Mouse (Mus musculus) midbrain, embryonic 12.5 days (tissue): Measurements from ENCODE around the gene Nfkbid. TPM values are rescaled to one million over a fixed set of nuclear protein-coding genes. Genes with fewer than 3 reads are reported as not detected.

Experiments
- ATAC-seq: fragments of 200-750 bp; cut with Nextera tagmentation; 2 replicates; pipeline ENCODE4 v1.8.0; 2017; ENCODE audit warnings: low read depth, moderate TSS enrichment, moderate library complexity; ENCODE audit not compliant: low FRiP score
- H3K27ac ChIP-seq: fragments of 300-500 bp; sonication (generic); replicated peaks from 2 replicates; pipeline ENCODE4 v1.5.1; 2016; ENCODE audit warnings: mild to moderate bottlenecking
- H3K27me3 ChIP-seq: fragments of 300-500 bp; sonication (generic); 2 replicates; pipeline ENCODE4 v1.6.1; 2016; ENCODE audit warnings: mild to moderate bottlenecking
- H3K36me3 ChIP-seq: fragments of 300-500 bp; sonication (generic); 2 replicates; pipeline ENCODE4 v1.6.1; 2016
- H3K4me1 ChIP-seq: fragments of 300-500 bp; sonication (generic); 2 replicates; pipeline ENCODE4 v1.6.1; 2016
- H3K4me2 ChIP-seq: fragments of 300-500 bp; sonication (generic); replicated peaks from 2 replicates; pipeline ENCODE4 v1.6.1; 2016; ENCODE audit warnings: mild to moderate bottlenecking, moderate library complexity
- H3K4me3 ChIP-seq: fragments of 300-500 bp; sonication (generic); 2 replicates; pipeline ENCODE4 v1.5.1; 2016; ENCODE audit warnings: mild to moderate bottlenecking
- H3K9ac ChIP-seq: fragments of 300-500 bp; sonication (generic); replicated peaks from 2 replicates; pipeline ENCODE4 v1.6.1; 2016; ENCODE audit warnings: mild to moderate bottlenecking, moderate library complexity
- H3K9me3 ChIP-seq: fragments of 300-500 bp; sonication (generic); 2 replicates; pipeline ENCODE4 v1.6.1; 2016; ENCODE audit warnings: mild to moderate bottlenecking
- WGBS: fragments of 180-500 bp; shearing (Covaris S2); methylation state at CpG from one replicate; pipeline ENCODE4 v1.1.7; 2016; 5-methylcytosine and 5-hydroxymethylcytosine counted together
- polyA plus RNA-seq: library from polyadenylated mRNA; unstranded; fragments of >200 nt; fragmentation: Nextera tagmentation; extraction: Ambion mirVana; gene quantifications from 2 replicates; pipeline ENCODE4 v1.2.1, GENCODE M21; 2016

Nfkbid gene
- 1.4 TPM in 2 replicates for polyA plus RNA-seq

GRCm38 (mm10) chr7:30421175-30421889, at the start of gene Nfkbid:
Gene Nfkbid (plus strand): TSS chr7:30421732.
- 0 out of 2 replicates have a peak within 1 kb of the TSS, but pooled peaks have one; percentile 6 for H3K27ac ChIP-seq
- 11% methylated on average over 31 of the region's 31 CpGs for WGBS

GRCm38 (mm10) chr7:30373501-30373962, 48.0 kb upstream of the Nfkbid start:
- Histone ChIP-seq H3K9ac (peak overlapping the region; percentile 51; the same call in 1 of the 2 replicates), H3K4me1 (no peaks in the 10 kb centered on the region), H3K4me3 (peak overlapping the region; percentile 47), H3K27ac (peak overlapping the region; percentile 60; the same call in 1 of the 2 replicates), H3K4me2 (peak overlapping the region; percentile 63), H3K9me3 (no peaks in the 10 kb centered on the region), H3K36me3 (no peaks in the 10 kb centered on the region), H3K27me3 (no peaks in the 10 kb centered on the region)
- ATAC-seq = peak; percentile 99
- WGBS = under 1% methylated on average over 21 of the region's 21 CpGs

More at GRCm38 (mm10) chr7:30421175-30421889, at the start of gene Nfkbid:
- peak; percentile 51; the same call in 1 of the 2 replicates for ATAC-seq
- Histone ChIP-seq H3K9me3 (peaks cover 4% of the 10 kb centered on the region; the same call in 1 of the 2 replicates), H3K36me3 (0 out of 2 replicates have a peak, but pooled peaks cover 5% of the 10 kb centered on the region), H3K4me3 (peak within 1 kb of the TSS; percentile 63), H3K27me3 (peaks cover 37% of the 10 kb centered on the region), H3K4me2 (peak within 1 kb of the TSS; percentile 96), H3K4me1 (peaks cover 16% of the 10 kb centered on the region), H3K9ac (peak within 1 kb of the TSS; percentile 61)

- Histone ChIP-seq H3K9me3 (no peaks in the 10 kb centered on the region), H3K4me3 (no peak overlapping the region), H3K4me1 (no peaks in the 10 kb centered on the region), H3K9ac (no peak overlapping the region), H3K27me3 (no peaks in the 10 kb centered on the region), H3K36me3 (no peaks in the 10 kb centered on the region), H3K27ac (no peak overlapping the region), H3K4me2 (no peak overlapping the region)
- ATAC-seq = no peak
- WGBS = 63% methylated on average over 5 of the region's 5 CpGs
Observed at GRCm38 (mm10) chr7:30380061-30380460, 41.5 kb upstream of the Nfkbid start.

- WGBS = 84% methylated on average over 9 of the region's 9 CpGs
- H3K27me3 ChIP-seq = no peaks in the 10 kb centered on the region
- no peak for ATAC-seq
Observed at GRCm38 (mm10) chr7:30384106-30384505, 37.4 kb upstream of the Nfkbid start.

GRCm38 (mm10) chr7:30392746-30393520, 28.6 kb upstream of the Nfkbid start:
- no peaks in the 10 kb centered on the region for H3K9me3 ChIP-seq
- 71% methylated on average over 4 of the region's 4 CpGs for WGBS
- H3K4me2 ChIP-seq = no peak overlapping the region
- no peak overlapping the region for H3K9ac ChIP-seq
- H3K27me3 ChIP-seq = no peaks in the 10 kb centered on the region
- no peaks in the 10 kb centered on the region for H3K4me1 ChIP-seq
- no peak overlapping the region for H3K4me3 ChIP-seq
- no peaks in the 10 kb centered on the region for H3K36me3 ChIP-seq
- ATAC-seq = no peak
- H3K27ac ChIP-seq = no peak overlapping the region

More at GRCm38 (mm10) chr7:30384106-30384505, 37.4 kb upstream of the Nfkbid start:
- Histone ChIP-seq H3K9me3 (no peaks in the 10 kb centered on the region), H3K36me3 (no peaks in the 10 kb centered on the region), H3K4me2 (no peak overlapping the region), H3K4me3 (no peak overlapping the region), H3K27ac (no peak overlapping the region), H3K4me1 (no peaks in the 10 kb centered on the region), H3K9ac (no peak overlapping the region)

GRCm38 (mm10) chr7:30393631-30394030, 27.9 kb upstream of the Nfkbid start:
- Histone ChIP-seq H3K4me1 (no peaks in the 10 kb centered on the region), H3K4me3 (no peak overlapping the region), H3K9ac (no peak overlapping the region), H3K36me3 (no peaks in the 10 kb centered on the region), H3K9me3 (no peaks in the 10 kb centered on the region), H3K4me2 (no peak overlapping the region), H3K27me3 (no peaks in the 10 kb centered on the region), H3K27ac (no peak overlapping the region)
- no peak for ATAC-seq
- WGBS = 88% methylated on average over 4 of the region's 4 CpGs

GRCm38 (mm10) chr7:30394379-30394778, 27.2 kb upstream of the Nfkbid start:
- Histone ChIP-seq H3K27me3 (no peaks in the 10 kb centered on the region), H3K9ac (no peak overlapping the region), H3K4me3 (no peak overlapping the region), H3K27ac (no peak overlapping the region), H3K4me2 (no peak overlapping the region), H3K4me1 (0 out of 2 replicates have a peak, but pooled peaks cover 3% of the 10 kb centered on the region), H3K9me3 (no peaks in the 10 kb centered on the region), H3K36me3 (no peaks in the 10 kb centered on the region)
- no peak for ATAC-seq
- WGBS = 66% methylated on average over 7 of the region's 11 CpGs

- 34% methylated on average over 2 of the region's 2 CpGs for WGBS
- 0 out of 2 replicates have a peak, but pooled peaks cover 3% of the 10 kb centered on the region for H3K4me1 ChIP-seq
- H3K36me3 ChIP-seq = no peaks in the 10 kb centered on the region
- no peak for ATAC-seq
- no peaks in the 10 kb centered on the region for H3K27me3 ChIP-seq
- H3K9me3 ChIP-seq = no peaks in the 10 kb centered on the region
- no peak overlapping the region for H3K4me2 ChIP-seq
- no peak overlapping the region for H3K4me3 ChIP-seq
- H3K27ac ChIP-seq = no peak overlapping the region
- no peak overlapping the region for H3K9ac ChIP-seq
Observed at GRCm38 (mm10) chr7:30394871-30395270, 26.7 kb upstream of the Nfkbid start.

- no peak for ATAC-seq
- Histone ChIP-seq H3K27me3 (no peaks in the 10 kb centered on the region), H3K4me1 (0 out of 2 replicates have a peak, but pooled peaks cover 3% of the 10 kb centered on the region), H3K27ac (no peak overlapping the region), H3K4me3 (no peak overlapping the region), H3K4me2 (no peak overlapping the region), H3K36me3 (no peaks in the 10 kb centered on the region), H3K9ac (no peak overlapping the region), H3K9me3 (no peaks in the 10 kb centered on the region)
- WGBS = 46% methylated on average over 7 of the region's 7 CpGs
Observed at GRCm38 (mm10) chr7:30399671-30400070, 21.9 kb upstream of the Nfkbid start.

GRCm38 (mm10) chr7:30402343-30402742, 19.2 kb upstream of the Nfkbid start:
- 71% methylated on average over 4 of the region's 4 CpGs for WGBS
- no peak overlapping the region for H3K4me2 ChIP-seq
- no peak overlapping the region for H3K9ac ChIP-seq
- no peak overlapping the region for H3K4me3 ChIP-seq
- no peaks in the 10 kb centered on the region for H3K9me3 ChIP-seq
- no peaks in the 10 kb centered on the region for H3K36me3 ChIP-seq
- 0 out of 2 replicates have a peak, but pooled peaks cover 3% of the 10 kb centered on the region for H3K4me1 ChIP-seq
- H3K27me3 ChIP-seq = no peaks in the 10 kb centered on the region
- no peak for ATAC-seq
- no peak overlapping the region for H3K27ac ChIP-seq

- WGBS = 79% methylated on average over 3 of the region's 3 CpGs
- Histone ChIP-seq H3K4me1 (no peaks in the 10 kb centered on the region), H3K27ac (no peak overlapping the region), H3K27me3 (peaks cover 3% of the 10 kb centered on the region; the same call in 1 of the 2 replicates), H3K4me3 (no peak overlapping the region), H3K9me3 (no peaks in the 10 kb centered on the region), H3K9ac (no peak overlapping the region), H3K4me2 (no peak overlapping the region), H3K36me3 (no peaks in the 10 kb centered on the region)
- ATAC-seq = no peak
Observed at GRCm38 (mm10) chr7:30408639-30409038, 12.9 kb upstream of the Nfkbid start.

- WGBS = 85% methylated on average over 2 of the region's 2 CpGs
- no peak for ATAC-seq
- Histone ChIP-seq H3K9me3 (no peaks in the 10 kb centered on the region), H3K4me1 (no peaks in the 10 kb centered on the region), H3K36me3 (no peaks in the 10 kb centered on the region), H3K4me3 (no peak overlapping the region), H3K27ac (no peak overlapping the region), H3K4me2 (no peak overlapping the region), H3K27me3 (peaks cover 3% of the 10 kb centered on the region; the same call in 1 of the 2 replicates), H3K9ac (no peak overlapping the region)
Observed at GRCm38 (mm10) chr7:30409789-30410188, 11.7 kb upstream of the Nfkbid start.
